Mouse (Mus musculus) heart, embryonic 14.5 days (tissue): ENCODE measurements around the gene Gm26602. TPM values are rescaled to one million over a fixed set of nuclear protein-coding genes. Genes with fewer than 3 reads are reported as not detected.

ENCODE experiments used
- ATAC-seq: fragments of 200-750 bp; cut with Nextera tagmentation; 2 replicates; pipeline ENCODE4 v1.8.0; 2017; ENCODE audit warnings: low read depth, moderate TSS enrichment; ENCODE audit not compliant: insufficient number of reproducible peaks, insufficient read depth, low FRiP score
- H3K27ac ChIP-seq, 2 experiments: fragments of 200-500 bp in 1 of 2; fragments of 300-500 bp in 1 of 2; sonication (generic) in 1 of 2; replicated peaks in 1 of 2; 2 replicates each; pipeline ENCODE4 v1.5.1; 2012 to 2014; ENCODE audit warnings: low read depth in 2 of 2, low read length in 2 of 2, control low read depth in 1 of 2, mild to moderate bottlenecking in 1 of 2, mixed read lengths in 1 of 2; ENCODE audit not compliant: control insufficient read depth in 1 of 2, insufficient read depth in 1 of 2
- H3K27me3 ChIP-seq: fragments of 300-500 bp; sonication (generic); 2 replicates; pipeline ENCODE4 v1.6.1; 2014; ENCODE audit warnings: mild to moderate bottlenecking, low read length, control low read depth; ENCODE audit not compliant: control insufficient read depth, insufficient read depth
- H3K36me3 ChIP-seq: fragments of 300-500 bp; sonication (generic); 2 replicates; pipeline ENCODE4 v1.6.1; 2014; ENCODE audit warnings: mild to moderate bottlenecking, control low read depth, low read length, mixed read lengths; ENCODE audit not compliant: control insufficient read depth, insufficient read depth
- H3K4me1 ChIP-seq, 2 experiments: fragments of 200-500 bp in 1 of 2; fragments of 300-500 bp in 1 of 2; sonication (generic) in 1 of 2; 2 replicates each; pipeline ENCODE4 v1.6.1; 2012 to 2014; ENCODE audit warnings: low read length in 2 of 2, control low read depth in 1 of 2, mixed read lengths in 1 of 2; ENCODE audit not compliant: control insufficient read depth in 2 of 2, insufficient read depth in 2 of 2
- H3K4me2 ChIP-seq: fragments of 300-500 bp; sonication (generic); 2 replicates; pipeline ENCODE4 v1.6.1; 2014; ENCODE audit warnings: mild to moderate bottlenecking, low read length
- H3K4me3 ChIP-seq, 2 experiments: fragments of 200-500 bp in 1 of 2; fragments of 300-500 bp in 1 of 2; sonication (generic) in 1 of 2; 2 replicates each; pipeline ENCODE4 v1.5.1; 2012 to 2014; ENCODE audit warnings: low read length in 2 of 2, mild to moderate bottlenecking in 2 of 2, control low read depth in 1 of 2, low read depth in 1 of 2, moderate library complexity in 1 of 2; ENCODE audit not compliant: control insufficient read depth in 1 of 2, insufficient read depth in 1 of 2
- H3K9ac ChIP-seq: fragments of 300-500 bp; sonication (generic); 2 replicates; pipeline ENCODE4 v1.6.1; 2014; ENCODE audit warnings: mild to moderate bottlenecking, low read length
- H3K9me3 ChIP-seq: fragments of 300-500 bp; sonication (generic); 2 replicates; pipeline ENCODE4 v1.6.1; 2016; ENCODE audit warnings: low read length, control low read depth; ENCODE audit not compliant: control insufficient read depth
- WGBS: fragments of 180-500 bp; shearing (Covaris S2); extraction: QIAGEN DNeasy Blood & Tissue Kit; methylation state at CpG from one replicate; pipeline ENCODE4 v1.1.7; 2014; 5-methylcytosine and 5-hydroxymethylcytosine counted together
- polyA plus RNA-seq: library from polyadenylated mRNA; unstranded; fragments of >200 nt; fragmentation: Nextera tagmentation; extraction: Ambion mirVana; gene quantifications from 2 replicates; pipeline ENCODE4 v1.2.1, GENCODE M21; 2014

Gene Gm26602
- polyA plus RNA-seq, 1 experiment from 2014 or later = not detected

- Histone ChIP-seq H3K9me3 (no peaks in the 10 kb centered on the region), H3K4me1 (peaks cover 34 to 58% of the 10 kb centered on the region in 2 experiments), H3K4me2 (no peak overlapping the region), H3K27ac (no peak overlapping the region), H3K4me3 (no peak overlapping the region), H3K27me3 (no peaks in the 10 kb centered on the region), H3K9ac (no peak overlapping the region), H3K36me3 (peaks cover 37% of the 10 kb centered on the region)
- ATAC-seq = no peak
- WGBS = 94% methylated on average over 16 of the region's 16 CpGs
These were observed 20.1 kb downstream of the Gm26602 start for GRCm38 (mm10) chr10:79930826-79931186.

DNA sequence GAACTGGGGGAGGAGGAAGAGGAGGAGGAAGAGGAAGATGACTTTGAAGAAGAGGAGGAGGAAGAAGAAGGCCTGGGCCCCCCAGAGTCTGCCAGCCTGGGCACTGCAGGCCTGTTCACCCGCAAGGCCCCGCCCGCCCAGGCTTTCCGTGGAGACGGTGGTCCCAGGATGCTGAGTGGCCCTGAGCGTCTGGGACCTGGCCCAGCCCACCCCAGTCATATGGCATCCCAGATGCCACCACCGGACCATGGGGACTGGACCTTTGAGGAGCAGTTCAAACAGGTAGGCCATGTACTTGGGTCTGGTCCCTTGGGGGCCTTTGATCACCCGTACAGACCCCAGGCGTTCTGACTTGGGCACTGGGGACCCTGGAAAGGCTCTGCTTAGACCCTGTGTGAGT lies 21.1 kb downstream of the Gm26602 start:
- no peak for ATAC-seq
- Histone ChIP-seq H3K4me2 (no peak overlapping the region), H3K9me3 (no peaks in the 10 kb centered on the region), H3K27me3 (no peaks in the 10 kb centered on the region), H3K36me3 (peaks cover 37% of the 10 kb centered on the region), H3K27ac (no peak overlapping the region), H3K4me1 (peaks cover 37 to 60% of the 10 kb centered on the region in 2 experiments), H3K9ac (peak overlapping the region; percentile 13; the same call in 1 of the 2 replicates), H3K4me3 (no peak overlapping the region)
- WGBS = 83% methylated on average over 9 of the region's 9 CpGs

DNA sequence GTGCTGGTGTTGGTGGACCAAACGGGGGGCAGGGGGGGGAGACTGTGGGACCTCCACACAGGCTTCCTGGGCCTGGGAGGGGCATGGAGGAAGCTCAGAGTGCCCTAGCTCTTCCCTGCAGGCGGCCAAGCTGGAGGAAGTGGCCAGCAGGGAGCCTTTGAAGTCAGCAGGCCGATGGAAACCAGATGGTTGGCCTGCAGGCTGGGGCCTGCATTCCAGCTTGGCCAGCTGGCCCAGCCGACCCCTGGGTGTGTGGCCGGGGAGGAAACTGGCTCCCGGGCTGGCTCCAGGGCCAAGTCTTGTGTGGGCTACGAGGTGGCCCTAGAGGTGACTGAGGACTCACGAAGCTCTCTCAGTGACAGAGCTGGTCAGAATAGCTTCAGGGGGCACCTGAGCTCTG lies 22.1 kb downstream of the Gm26602 start:
- no peaks in the 10 kb centered on the region for H3K27me3 ChIP-seq
- no peak overlapping the region for H3K4me2 ChIP-seq
- WGBS = 10% methylated on average over 8 of the region's 8 CpGs
- peak overlapping the region; percentile 13; the same call in 1 of the 2 replicates for H3K9ac ChIP-seq
- ATAC-seq = no peak
- peak overlapping the region; percentile 6 to 31; a peak in 2 of 4 replicates for H3K27ac ChIP-seq
- no peaks in the 10 kb centered on the region for H3K9me3 ChIP-seq
- H3K4me1 ChIP-seq = peaks cover 44 to 70% of the 10 kb centered on the region in 2 experiments
- H3K36me3 ChIP-seq = peaks cover 37% of the 10 kb centered on the region
- no peak overlapping the region for H3K4me3 ChIP-seq

DNA sequence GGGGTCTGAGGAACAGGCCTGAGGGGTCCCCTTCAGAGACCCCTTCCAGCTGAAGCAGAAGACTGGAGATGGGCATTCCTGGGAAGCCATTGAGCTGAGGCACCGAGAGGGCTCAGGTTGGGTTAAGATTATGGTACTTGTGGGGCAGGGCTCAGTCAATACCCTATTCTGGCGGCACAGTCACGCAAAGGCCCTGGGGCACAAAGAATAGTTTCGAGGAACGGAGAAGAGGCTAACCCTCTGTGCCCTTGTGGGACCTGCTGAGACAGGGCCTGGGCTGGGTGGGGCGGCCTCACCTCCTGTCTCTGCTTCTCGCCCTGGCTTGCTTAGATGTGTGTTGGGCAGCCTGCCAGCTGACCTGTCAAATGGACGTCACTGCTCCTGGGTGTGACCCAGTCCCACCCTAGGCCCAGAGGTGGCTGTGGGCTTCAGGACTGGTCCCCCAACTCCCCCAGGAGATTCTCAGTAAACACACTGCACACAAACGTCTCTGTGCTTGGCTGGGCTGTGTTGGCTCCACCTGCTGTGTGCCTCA lies 22.6 kb downstream of the Gm26602 start:
- 50% methylated on average over 9 of the region's 9 CpGs for WGBS
- no peak overlapping the region for H3K4me3 ChIP-seq
- no peak overlapping the region for H3K4me2 ChIP-seq

GRCm38 (mm10) chr10:79933861-79934260 lies 23.2 kb downstream of the Gm26602 start:
- H3K9ac ChIP-seq = no peak overlapping the region
- H3K4me3 ChIP-seq = no peak overlapping the region
- peaks cover 41 to 69% of the 10 kb centered on the region in 2 experiments for H3K4me1 ChIP-seq
- H3K27me3 ChIP-seq = no peaks in the 10 kb centered on the region
- 0 out of 4 replicates have a peak overlapping the region, but pooled peaks of 1 of the 2 experiments have one; percentile 1 for H3K27ac ChIP-seq
- H3K4me2 ChIP-seq = 0 out of 2 replicates have a peak overlapping the region, but pooled peaks have one; percentile 18
- no peaks in the 10 kb centered on the region for H3K9me3 ChIP-seq
- ATAC-seq = no peak
- WGBS = 77% methylated on average over 6 of the region's 6 CpGs
- peaks cover 41% of the 10 kb centered on the region for H3K36me3 ChIP-seq

More for the DNA sequence above, 22.6 kb downstream of the Gm26602 start:
- peaks cover 41% of the 10 kb centered on the region for H3K36me3 ChIP-seq
- H3K9ac ChIP-seq = peak overlapping the region; percentile 13; the same call in 1 of the 2 replicates
- peaks cover 44 to 74% of the 10 kb centered on the region in 2 experiments for H3K4me1 ChIP-seq
- H3K9me3 ChIP-seq = no peaks in the 10 kb centered on the region
- H3K27ac ChIP-seq = peak overlapping the region; percentile 6 to 31; a peak in 2 of 4 replicates
- ATAC-seq = no peak
- no peaks in the 10 kb centered on the region for H3K27me3 ChIP-seq

GRCm38 (mm10) chr10:79934272-79934721 lies 23.6 kb downstream of the Gm26602 start:
- peaks cover 41 to 65% of the 10 kb centered on the region in 2 experiments for H3K4me1 ChIP-seq
- H3K4me3 ChIP-seq = no peak overlapping the region
- ATAC-seq = peak; percentile 56
- H3K9me3 ChIP-seq = no peaks in the 10 kb centered on the region
- WGBS = 51% methylated on average over 13 of the region's 13 CpGs
- H3K27me3 ChIP-seq = no peaks in the 10 kb centered on the region
- 0 out of 4 replicates have a peak overlapping the region, but pooled peaks of 1 of the 2 experiments have one; percentile 1 for H3K27ac ChIP-seq
- H3K4me2 ChIP-seq = peak overlapping the region; percentile 18; the same call in 1 of the 2 replicates
- peaks cover 41% of the 10 kb centered on the region for H3K36me3 ChIP-seq
- H3K9ac ChIP-seq = no peak overlapping the region

GRCm38 (mm10) chr10:79934794-79935569 lies 24.3 kb downstream of the Gm26602 start:
- Histone ChIP-seq H3K27me3 (no peaks in the 10 kb centered on the region), H3K27ac (0 out of 4 replicates have a peak overlapping the region, but pooled peaks of 1 of the 2 experiments have one; percentile 3), H3K4me2 (no peak overlapping the region), H3K36me3 (peaks cover 41% of the 10 kb centered on the region), H3K4me3 (no peak overlapping the region), H3K4me1 (peaks cover 46 to 64% of the 10 kb centered on the region in 2 experiments), H3K9ac (no peak overlapping the region), H3K9me3 (no peaks in the 10 kb centered on the region)
- no peak for ATAC-seq
- WGBS = 91% methylated on average over 16 of the region's 16 CpGs
